Mouse (Mus musculus) NIH3T3 (cell line): ENCODE results near the gene Naa38.

Experiments used
- DNase-seq: peaks from one replicate; pipeline ENCODE4 v3.0.0-alpha.2; 2012; ENCODE audit warnings: low read depth

Gene Naa38

DNA sequence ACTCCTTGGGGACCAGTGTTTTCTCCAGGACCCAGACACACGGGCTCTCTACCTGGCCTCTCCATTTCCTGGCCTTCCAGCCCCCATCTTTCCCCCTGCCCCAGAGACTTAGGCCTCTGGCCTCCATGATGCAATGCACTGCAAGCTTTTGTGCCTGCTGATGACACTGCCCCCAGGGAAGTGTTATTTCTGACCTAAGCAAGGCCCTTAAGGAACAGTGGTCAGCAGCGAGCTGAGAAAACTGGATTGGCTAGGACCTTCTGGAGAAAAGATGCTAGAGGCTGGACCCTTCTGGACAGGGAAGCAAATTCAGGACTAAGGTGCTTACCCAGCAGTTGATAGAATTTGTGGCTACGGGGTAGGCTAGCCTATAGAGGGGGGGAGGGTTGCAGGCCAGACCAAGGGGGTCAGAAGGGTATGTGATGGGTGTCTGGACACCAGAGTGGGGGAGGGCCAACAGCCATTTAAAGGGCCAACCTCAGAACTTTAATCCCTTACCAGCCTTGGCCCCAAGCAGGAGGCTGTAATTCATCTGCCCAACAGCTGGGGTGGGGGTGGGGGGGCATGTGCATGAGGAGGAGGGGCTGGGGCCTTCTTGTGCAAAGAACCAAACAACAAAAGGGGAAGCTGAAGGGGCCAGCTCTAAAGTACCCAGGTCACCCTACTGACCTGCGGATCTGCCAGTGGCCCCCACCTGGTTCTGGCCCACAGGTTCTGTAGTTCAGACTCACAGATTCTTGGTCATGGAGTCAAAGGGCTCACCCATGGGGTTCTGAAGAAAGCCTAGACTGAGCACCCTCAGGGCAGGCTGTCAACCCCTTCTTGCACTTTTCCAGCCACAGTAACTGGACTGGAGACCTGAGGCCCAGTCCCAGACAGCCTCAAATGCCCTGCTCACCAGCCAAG is 19.4 kb downstream of the Naa38 start:
- DNase-seq: peak; percentile 57

DNA sequence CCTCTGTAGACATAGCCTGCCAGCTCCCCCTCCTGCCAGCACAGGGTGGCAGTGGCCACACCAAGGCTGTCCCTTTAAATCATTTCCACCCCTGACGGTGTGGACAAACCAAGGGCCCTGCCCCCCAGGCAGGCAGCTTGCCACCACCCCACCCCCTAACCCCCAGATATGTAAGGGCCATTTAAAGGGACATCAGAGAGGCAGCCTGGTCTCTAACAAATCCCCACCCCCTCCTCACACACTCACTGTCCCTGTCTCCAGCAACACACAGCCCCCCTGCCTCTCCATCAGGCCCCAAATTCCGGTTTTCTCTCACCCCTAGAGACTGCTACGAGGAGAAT is 20.0 kb downstream of the Naa38 start:
- peak; percentile 65 for DNase-seq

DNA sequence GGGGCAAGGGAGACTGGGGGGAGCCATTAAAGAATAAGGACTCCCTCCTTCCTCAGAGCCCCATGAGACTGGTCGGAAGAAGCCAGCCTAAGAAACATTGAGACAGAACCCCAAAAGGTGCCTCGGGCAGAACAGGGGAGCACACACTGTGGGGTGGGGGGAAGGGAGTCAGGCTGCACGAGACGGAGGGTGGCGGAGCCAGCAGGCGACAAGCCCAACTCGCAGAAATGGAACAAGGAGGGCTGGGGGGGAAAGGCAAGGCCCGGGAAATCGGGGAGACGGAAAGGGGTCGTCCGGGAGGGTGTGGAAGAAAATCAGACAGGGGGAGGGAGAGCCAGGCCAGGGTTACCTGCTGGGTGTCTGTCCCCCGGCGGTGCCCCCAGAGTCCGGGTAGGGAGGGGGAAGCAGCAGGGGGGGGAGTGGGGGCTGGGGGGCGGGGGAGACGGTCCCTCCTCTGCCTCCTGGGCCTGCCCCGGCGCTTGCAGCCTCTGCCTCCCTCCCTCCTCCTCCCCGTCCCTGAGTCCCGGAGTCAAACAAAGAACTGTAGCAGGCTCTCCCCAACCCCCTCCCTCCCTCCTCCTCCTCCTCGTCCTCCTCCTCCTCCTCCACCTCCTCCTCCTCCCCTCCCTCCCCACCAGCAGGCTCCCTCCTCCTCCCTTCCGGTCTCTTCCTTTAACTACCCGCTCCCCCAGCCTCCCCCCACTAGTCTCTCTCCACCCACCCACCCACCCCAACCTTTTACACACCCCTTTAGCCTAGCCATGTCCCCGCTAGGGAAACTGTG is 20.6 kb downstream of the Naa38 start:
- DNase-seq: peak; percentile 78

DNA sequence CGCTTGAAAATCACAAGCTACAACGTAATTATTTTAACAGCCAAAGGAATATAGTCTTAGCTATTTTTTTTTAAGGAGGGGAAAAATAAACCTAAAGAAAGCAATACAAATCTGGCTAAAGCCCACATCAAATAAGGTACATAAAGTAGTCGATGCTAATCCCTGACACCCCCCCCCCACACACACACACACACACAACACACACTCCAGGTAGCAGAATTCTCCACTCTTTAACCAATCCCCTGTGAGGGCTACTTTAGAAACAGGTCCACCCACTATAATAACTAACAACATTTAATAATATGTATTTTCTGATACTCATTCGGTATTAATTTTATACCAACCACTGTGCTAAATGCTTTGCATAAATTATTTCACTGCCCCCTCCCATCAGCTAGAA is 21.2 kb downstream of the Naa38 start:
- no peak for DNase-seq

DNA sequence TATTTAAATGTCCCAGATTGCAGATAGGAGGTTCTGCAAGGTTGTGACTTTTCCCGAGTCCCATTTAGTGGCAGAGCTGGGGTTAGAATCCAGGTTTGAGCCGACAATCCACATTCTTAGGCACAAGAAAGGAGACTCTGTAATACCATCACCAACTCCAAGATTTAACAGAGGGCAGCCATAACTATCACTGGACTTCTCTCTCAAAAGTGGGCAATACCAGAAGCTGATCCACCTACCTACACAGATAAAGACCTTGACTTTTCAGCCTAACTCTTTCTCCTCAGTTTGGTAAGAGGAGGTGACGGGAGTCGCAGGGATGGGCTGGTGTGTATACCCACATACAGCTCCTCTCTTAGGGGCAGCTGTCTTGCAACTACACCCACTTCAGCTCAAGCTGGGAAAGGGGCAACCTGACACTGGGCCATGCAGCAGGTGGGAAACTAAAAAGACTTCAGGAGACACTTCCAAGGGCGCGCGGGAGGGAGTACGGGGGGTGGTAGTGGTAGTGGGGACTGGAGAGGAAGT is 21.7 kb downstream of the Naa38 start:
- DNase-seq: no peak

DNA sequence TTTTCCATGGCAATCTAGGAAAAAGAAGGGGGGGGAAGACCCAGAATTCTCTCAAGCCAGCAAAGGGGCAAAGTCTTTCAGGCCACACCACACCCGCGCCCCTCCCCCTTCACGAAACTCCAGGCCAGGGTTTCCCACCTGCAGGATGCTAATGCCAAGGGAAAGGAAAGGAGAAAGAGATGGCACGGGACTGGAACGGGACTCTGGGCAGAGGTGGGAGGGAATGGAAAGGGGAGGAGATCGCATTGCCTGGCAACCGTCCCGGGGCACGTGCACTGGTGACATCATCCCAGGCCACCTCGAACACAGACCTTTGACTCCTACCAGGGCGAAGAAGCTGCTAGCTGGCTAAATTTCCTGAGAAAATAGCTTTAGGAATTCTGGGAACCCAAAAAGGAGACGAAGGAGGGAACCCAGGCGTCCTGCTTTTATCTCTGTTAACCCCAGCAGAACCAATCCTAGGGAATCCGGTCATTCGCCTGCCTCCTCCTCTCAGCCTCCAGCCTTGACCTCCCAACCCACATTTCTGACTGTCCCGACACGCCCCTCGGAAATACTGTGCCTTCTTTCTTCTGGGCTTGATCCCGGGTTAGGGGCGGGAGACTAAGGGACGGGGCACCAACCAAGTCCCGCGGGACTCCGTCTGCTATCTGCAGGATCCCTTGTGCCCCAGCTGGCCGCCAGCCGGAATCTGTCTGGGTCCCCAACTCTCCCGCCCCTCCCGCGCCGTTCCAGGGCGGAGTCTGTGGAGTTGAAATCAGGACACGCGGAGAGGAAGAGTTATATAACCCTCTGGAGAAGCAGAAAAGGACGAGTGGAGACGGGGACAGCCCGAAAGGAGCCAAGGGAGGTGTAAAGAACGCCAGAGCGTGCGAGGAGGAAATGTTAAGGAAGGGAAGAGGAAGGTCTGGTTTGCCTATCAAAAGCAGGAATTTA is 22.4 kb downstream of the Naa38 start:
- DNase-seq: peak; percentile 97

DNA sequence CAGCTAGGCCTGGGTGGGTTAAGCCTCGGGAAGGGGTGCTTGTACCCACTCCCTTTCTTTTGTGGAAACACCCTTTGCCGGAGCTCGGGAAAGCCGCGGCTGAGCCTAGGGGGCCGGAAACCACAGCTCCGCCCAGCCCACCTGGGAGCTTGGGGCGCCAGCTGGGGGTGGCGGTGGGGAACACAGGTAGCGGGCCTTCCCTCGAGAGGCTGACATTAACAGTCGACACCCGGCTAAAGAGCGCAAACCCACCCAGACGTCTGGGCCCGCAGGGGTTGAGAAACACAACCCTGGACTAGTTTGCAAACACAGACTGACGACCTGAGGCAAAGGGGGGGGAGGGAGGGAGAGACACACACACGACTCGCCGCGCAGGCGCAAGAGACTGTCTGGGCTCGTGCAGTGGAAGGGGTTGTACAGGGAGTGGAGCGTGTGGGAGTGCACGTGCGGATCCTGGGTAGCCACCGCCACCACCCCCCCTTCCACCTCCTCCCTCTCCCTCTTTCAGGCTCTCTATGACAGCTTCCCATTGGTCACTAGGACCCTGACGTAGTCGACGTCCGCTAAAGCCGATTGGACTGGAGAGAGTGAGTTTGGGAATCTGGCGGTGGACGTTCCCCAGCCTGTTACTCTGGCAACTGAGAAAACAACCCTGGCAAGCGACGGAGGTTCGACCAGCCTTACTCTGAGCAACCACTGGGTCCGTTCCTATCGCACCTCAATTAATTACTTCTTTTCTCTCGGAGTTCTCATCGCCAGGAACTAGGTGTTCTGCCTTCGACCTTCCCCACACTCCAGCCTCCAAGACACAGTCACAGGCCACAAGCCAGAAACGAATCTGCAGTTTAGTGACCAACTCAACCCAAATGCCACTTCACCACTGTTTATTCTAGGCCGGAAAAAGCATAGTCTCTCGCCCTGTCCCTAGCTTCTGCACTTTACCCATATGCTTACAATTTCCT is 23.5 kb downstream of the Naa38 start:
- peak; percentile 99 for DNase-seq

DNA sequence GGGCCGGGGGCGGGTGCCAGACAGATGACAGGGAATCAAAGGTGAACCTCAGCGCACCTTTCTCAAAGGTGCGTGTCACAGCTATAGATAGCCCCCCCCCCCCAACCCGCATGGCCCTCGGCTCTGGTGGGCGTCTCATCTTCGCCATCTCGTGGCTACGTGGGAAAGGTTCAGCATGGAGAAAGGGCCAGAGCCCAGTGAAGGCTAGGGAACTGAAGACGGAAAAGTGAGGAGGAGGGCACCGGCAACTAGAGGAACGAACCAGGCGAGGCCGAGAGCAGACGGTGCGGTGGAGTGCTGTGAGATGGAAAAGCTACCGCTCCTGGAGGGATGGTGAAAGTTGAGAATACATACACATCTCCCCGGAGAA is 24.1 kb downstream of the Naa38 start:
- DNase-seq: peak; percentile 70

DNA sequence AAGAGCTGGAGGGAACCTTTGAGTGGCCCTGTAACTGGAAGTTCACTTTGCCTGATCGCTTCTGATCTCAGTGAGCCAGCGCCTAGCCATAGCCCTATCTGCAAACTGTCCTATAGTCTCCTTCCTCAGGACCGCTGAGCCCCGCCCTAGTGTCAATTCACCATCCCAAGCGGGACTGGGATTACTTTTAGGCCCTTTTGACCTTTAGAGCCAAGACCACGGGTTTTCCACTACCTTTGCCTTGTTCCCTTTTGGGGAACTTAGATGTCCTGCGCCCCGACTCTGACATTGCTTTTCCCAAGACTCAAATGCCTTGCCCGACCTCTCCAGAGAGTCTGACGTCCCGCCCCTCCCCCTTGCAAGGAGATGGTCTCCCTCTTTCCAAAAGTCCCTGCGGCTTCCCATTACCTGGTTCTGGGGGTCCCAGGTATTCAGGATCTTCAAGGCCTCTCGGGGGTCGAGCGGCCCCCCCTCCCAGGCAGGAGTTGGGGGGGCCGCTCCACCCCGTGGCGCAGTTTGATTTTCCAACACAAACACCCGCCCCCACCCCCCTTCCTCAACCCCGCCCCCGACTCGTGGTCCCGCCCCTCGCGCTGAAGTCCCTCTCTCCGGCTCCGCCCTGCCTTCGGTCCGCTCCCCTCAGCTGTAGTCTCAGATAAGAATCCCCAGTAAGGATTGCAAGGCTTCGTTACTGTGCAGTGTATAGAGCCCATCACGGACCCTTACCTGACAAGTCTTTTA is 24.7 kb downstream of the Naa38 start:
- peak; percentile 76 for DNase-seq

DNA sequence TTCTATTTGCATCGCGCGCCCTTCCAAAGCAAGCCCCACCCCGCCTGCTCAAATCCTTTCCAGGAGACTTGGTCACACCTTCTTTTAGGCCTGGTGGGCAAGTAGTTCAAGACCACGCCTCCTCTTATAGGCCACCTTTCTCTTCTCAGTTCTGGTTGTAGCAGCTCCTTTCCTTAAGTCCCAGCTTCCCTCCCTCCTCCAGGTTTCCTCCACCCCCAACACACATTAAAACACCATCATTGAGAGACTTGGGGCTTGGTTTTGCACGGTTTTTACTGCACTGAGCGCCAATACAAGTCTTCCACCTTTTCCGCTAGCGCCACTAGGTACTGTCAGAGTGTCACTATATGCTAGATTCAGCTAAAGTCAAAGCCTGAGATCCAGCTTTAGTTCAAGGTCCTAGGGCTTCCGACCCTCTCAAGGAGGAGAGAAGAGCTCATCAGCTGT is 25.3 kb downstream of the Naa38 start:
- no peak for DNase-seq

DNA sequence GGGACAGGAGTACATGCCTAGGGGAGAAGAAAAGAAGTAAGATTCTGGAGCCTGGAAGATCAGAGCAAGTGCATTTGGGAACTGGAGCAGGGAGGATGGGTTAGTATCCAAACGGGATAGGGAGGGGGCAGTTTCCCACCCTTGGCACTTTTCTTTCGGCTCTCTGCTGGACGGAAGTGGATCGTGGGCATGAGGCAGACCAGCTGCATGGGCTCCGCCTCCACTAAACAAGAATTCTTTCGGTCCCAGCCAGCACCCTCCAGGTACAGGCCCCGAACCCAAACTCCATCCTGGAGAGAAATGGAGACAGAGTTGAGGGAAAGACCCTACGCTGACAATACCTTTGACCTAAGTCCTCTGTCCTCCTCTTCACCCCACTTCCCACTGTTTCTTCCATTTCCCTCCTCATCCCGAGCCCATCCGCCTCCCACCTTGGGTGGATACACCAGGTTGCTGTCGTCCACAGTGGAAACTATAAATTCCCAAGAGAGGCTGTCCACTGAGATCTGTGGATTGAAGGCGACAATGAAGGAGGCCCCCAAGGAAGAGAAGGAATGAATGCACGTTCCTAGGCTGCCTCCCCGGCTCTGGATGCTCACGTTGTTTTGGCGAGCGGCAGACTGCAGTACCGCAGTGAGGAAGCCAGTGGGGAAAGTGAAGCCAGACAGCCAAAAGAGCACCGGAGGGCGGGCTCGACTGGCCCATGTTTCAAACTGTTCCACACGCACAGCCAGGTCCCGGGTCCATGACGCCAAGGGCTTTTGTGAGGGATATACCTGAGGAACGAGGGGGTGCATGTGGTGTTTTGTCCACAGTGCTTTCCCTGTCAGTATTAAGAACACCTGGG is 26.1 kb downstream of the Naa38 start:
- no peak for DNase-seq

DNA sequence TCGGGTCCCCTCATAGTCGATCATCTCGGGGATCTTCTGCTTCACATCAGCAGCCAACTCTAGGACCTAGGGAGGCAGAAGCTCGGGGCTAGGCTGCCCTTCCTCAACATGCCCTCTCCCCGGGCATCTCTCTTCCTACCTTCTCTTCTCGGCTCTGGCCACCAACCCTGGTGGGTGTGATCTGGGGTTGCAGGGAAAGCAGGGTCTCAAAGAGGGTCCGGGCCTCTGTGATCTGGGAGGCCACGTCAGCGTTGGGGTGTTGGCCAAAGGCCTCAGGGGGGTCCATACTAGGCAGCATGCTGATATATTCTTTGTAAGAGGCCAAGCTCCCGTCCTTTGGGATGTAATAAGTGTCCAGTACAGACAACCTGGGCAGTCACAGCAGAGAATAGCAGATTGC is 27.6 kb downstream of the Naa38 start:
- DNase-seq: no peak

DNA sequence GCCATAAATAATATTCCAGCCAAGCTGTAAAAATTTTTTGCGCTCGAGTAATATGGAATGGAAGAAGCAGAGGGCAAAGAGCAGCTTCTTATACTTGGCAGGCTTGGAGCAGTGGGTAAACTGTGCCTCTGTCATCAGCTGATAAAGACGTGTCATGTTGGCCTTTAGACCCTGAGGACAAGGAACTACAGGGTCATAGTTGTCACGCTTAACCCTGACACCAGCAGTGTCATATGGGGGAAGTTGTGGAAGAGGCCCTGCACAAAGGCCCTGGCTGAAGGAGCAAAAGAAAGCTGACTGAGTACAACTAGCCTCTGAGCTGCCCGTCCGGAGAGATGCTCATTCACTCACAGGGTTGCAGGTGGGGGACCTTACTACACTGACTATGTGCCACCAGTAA is 28.6 kb downstream of the Naa38 start:
- no peak for DNase-seq

DNA sequence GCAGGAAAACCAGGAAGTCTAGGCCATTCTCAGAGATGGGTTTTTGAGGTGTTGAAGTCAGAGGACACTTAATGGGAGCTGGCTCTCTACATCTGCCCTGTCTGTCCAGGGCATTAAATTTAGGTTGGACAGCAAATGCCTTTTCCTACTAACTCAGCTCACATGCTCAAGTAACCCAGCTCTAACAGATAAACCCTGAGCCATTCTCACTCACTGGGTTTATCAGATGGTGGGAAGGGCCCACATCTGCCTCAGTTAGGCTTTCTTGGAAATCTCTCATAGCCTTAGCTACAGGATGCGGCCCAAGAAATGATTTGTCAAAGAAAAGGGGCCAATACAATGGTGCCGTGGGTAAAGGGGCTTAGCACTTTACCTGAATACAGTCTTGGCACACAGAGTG is 31.0 kb downstream of the Naa38 start:
- no peak for DNase-seq

DNA sequence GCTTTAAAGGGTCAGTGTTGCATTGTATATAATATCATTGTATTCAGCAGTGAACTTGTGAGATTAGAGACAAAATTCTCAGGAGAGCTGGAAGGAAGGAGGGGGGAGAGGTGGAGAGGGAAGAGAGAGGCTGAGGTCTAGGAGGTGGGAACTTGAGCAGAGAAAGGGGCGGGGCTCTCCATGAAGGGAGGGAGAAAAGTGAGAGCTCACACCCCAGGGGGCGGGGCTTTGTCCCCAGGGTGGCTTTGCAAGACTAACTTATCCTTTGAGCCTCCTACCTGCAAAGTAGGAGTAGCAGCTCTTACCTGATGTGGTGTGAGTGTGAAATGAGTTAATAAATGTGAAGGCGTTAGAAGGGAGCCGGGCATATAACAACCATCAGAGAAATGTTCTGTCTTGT is 33.5 kb downstream of the Naa38 start:
- DNase-seq: peak; percentile 59

DNA sequence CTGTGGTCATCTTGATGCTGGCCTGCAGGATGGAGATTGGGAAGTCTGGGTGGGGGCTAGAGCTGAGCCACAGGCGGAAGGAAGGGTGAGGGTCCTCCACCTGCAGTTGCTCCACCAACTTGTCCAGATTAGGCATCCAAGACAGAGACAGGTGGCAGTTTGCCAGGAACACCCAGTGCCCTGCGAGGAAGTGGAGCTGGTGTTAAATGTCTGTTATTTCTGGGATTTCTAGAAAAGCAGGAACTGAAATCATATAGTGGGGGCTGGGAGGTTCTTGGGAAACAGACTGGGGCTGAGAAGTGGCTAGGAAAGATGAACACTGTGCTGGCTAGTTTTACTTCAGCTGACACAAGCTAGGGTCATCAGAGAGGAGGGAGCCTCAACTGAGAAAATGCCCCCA is 34.0 kb downstream of the Naa38 start:
- DNase-seq: peak; percentile 17

DNA sequence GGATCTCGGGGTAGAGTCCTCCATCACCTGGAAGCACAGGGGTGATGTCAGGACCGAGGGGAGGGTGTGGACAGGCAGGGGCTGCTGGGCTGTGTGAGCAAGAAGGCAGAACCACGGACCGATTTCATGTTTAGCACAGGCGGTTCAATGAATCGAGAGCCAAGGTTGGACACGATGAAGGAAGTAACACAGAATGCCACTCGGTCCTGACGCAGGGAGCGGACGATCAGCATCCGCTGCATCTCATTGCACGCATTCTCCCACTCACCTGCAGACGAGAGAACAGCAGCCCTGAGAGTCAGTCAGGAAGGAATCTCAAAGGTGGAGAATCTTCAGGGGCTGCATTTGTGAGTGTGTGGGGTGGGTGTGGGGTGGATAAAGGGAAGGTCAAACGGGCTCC is 35.3 kb downstream of the Naa38 start:
- no peak for DNase-seq

DNA sequence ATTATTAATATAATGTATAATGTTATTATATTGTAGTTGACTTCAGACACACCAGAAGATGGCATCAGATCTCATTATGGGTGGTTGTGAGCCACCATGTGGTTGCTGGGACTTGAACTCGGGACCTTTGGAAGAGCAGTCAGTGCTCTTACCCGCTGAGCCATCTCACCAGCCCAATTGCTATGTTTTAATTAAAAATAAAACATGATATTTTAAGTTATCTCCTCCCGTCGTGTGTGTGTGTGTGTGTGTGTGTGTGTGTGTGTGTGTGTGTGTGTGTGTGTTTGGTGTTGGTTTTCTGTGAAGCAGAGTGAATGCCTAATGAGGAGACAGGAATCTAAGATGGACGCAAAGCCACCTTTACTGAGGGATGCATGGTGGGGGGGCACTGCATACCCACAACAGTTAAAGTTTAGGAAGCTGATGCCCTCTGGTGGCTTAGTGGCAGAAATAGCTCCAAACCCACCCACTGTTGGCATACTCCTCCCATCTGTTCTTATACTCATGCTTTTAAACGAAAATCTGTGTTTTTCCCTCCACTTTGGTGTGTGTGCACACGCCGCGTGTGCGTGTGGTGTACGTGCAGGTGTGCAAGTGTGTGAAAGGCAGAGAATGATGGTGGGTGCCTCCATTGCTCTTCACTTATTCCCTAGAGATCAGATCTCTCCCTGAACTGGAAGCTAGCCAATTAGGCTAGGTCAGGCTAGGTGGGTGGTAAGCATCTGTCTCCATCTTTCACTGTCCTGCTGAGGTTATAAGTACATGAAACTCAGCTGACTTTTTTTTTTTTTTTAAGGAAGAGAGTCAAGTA is 36.7 kb downstream of the Naa38 start:
- peak; percentile 89 for DNase-seq
